Mouse (Mus musculus): ENCODE measurements around the gene Pnldc1. TPM values are rescaled to one million over a fixed set of nuclear protein-coding genes. Genes with fewer than 3 reads are reported as not detected.
"Not testable (repeated sequence)": the region's sequence is repeated elsewhere in the genome, so short reads cannot be mapped to it uniquely, and the experiment has no call there.

Pnldc1 gene
- 1.9 and 2.5 TPM in 2 replicates for polyA plus RNA-seq (2015; fragmentation: Nextera tagmentation; extraction: Ambion mirVana)

DNA sequence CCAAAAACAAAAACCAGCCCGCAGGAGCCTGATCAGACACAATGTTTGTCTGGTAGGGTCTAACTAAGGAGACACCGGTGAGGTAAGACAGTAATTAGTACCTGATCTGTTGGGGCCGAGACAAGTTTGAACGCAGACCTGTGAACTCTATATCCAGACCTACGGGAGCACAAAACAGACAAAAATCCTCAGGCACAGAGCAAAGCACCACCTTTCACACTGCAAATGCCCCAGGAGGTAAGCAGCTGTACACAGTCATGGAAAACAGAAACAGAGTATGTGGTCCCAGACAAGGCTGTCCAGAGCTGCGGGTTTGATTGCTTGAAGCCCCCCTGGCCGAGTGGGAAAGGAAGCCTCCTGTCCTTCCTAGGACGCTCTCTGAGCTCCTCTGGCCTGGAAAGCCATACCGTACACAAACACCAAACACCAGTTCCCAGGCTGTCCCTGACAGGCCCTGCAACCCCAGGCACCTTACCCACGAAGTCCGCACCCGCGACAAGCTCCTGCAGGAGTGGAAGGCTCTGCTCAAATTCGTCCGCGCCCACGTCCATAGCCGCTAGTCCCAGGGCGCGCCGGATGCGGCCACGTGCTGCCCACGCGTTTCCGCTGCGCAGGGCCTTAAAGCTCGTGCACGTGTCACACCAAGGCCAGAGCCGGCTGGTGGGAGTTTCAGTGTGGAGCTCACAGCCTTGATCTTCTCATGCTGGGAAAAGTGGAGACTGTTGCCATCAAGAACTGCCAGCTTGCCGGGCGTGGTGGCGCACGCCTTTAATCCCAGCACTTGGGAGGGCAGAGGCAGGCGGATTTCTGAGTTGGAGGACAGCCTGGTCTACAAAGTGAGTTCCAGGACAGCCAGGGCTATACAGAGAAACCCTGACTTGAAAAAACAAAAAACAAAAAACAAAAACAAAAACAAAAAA is at the start of gene Pnldc1:
Gene Pnldc1 (minus strand): TSS at position 870 of the 920 bp plus-strand sequence.
- Histone ChIP-seq H3K27me3 (no peaks in the 10 kb centered on the region), H3K4me3 (no peak within 1 kb of the TSS), H3K4me2 (no peak within 1 kb of the TSS), H3K9me3 (no peaks in the 10 kb centered on the region), H3K27ac (replicated peaks) (no peak within 1 kb of the TSS), H3K36me3 (peaks cover 68% of the 10 kb centered on the region), H3K9ac (no peak within 1 kb of the TSS), H3K4me1 (replicated peaks) (peaks cover under 1% of the 10 kb centered on the region; the same call in 1 of the 2 replicates)
- ATAC-seq (ENCODE audit: low read depth): no peak
- 82% methylated on average over 35 of the region's 35 CpGs for WGBS

DNA sequence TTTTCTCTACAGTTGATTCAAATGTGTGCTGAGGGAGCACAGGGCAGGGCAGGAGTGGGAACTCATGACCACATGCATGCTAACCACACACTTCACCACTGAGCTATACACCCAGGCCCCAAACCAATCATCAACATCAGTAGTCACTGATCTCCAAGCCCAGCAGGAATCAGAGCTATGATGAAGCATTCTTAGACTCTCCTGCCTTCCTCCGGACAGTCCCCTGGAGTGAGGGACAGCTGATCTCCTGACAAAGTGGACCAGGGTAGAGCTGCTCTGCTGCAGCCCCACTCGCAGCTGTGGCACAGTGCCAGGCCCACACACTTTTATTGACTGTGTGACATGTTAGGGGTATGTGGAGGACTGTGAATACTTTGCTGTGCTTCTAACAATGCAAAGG is 49.3 kb upstream of the Pnldc1 start:
- H3K9me3 ChIP-seq; H3K27me3 ChIP-seq; H3K27ac ChIP-seq (replicated peaks); ATAC-seq (ENCODE audit: low read depth): not testable (repeated sequence)
- H3K4me3 ChIP-seq: peak overlapping the region; percentile 31
- peak overlapping the region; percentile 55 for H3K4me2 ChIP-seq
- peaks cover 20% of the 10 kb centered on the region for H3K36me3 ChIP-seq
- 18% methylated on average over 1 of the region's 2 CpGs for WGBS
- H3K4me1 ChIP-seq (replicated peaks): peaks cover 32% of the 10 kb centered on the region
- peak overlapping the region; percentile 55; the same call in 1 of the 2 replicates for H3K9ac ChIP-seq

DNA sequence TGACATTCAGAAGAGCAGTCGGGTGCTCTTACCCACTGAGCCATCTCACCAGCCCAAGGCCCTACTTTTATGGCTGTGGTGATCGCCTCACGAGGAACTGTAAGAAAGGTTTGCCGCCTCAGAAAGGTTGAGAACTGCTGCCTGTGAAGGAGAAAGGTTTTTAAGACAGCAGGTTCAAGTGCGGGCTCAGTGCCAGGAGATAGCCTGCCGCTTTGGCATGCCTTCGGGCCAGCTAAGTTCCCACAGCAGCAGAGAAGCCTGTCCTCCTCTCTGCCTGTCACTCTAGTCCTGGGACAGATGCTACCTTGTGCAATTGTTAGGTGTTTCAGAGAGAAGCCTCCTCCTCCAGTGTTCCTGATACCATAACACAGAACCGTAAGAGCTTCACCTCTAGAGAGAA is 46.6 kb upstream of the Pnldc1 start:
- 91% methylated on average over 8 of the region's 8 CpGs for WGBS
- Histone ChIP-seq H3K4me3 (no peak overlapping the region), H3K27me3 (no peaks in the 10 kb centered on the region), H3K36me3 (peaks cover 42% of the 10 kb centered on the region), H3K4me2 (no peak overlapping the region), H3K9me3 (no peaks in the 10 kb centered on the region), H3K9ac (no peak overlapping the region), H3K4me1 (replicated peaks) (peaks cover 32% of the 10 kb centered on the region), H3K27ac (replicated peaks) (no peak overlapping the region)
- no peak for ATAC-seq (ENCODE audit: low read depth)

DNA sequence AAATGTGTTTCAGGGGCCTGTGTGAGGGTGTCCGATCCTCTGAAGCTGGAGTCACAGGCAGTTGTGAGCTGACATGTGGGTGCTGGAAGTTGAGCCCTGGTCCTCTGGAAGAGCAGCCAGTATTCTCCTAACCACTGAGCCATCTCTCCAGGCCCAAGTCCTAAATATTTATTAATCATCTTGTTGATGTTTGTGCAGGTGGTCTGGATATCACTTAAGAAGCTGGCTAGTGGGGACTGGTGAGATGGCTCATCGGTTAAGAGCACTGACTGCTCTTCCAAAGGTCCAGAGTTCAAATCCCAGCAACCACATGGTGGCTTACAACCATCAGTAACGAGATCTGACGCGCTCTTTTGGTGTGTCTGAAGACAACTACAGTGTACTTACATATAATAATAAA is 39.6 kb upstream of the Pnldc1 start:
- Histone ChIP-seq H3K4me3 (no peak overlapping the region), H3K4me1 (replicated peaks) (no peaks in the 10 kb centered on the region), H3K27me3 (no peaks in the 10 kb centered on the region), H3K27ac (replicated peaks) (no peak overlapping the region), H3K36me3 (peaks cover 79% of the 10 kb centered on the region), H3K9me3 (no peaks in the 10 kb centered on the region), H3K4me2 (no peak overlapping the region), H3K9ac (no peak overlapping the region)
- 93% methylated on average over 5 of the region's 5 CpGs for WGBS
- no peak for ATAC-seq (ENCODE audit: low read depth)

DNA sequence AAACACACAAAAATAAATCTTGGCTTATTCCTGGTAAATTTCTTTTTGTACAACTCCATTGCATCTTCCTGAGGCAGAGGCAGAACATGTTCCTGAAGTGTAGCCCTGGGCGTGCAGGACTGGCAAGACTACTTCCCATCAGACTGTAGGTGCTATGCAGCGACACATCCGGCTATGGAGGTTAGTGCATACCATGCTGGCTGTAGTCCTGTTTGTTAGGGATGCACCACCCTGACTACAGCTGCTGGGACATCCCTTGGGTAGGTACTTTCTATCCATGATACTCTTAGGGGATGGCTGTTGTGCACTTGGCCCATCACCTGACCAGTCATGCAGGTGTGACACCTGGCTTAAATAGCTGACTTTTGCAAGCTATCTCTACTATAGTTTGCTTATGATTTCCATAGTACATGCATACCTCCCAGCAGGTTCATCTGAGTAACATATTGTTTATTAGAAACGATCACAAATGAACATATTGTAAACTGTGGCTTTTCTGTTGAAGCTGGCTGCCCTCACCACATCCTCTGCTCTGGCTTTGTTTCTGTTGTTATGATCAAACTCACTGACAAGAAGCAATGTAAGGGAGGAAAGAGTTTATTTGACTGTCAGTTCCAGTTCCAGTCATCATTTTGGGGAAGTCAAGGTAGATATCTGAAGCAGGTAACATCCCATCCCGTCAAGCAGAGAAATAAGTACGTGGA is 32.6 kb upstream of the Pnldc1 start:
- 92% methylated on average over 6 of the region's 6 CpGs for WGBS
- no peak for ATAC-seq (ENCODE audit: low read depth)
- Histone ChIP-seq H3K36me3 (peaks cover 50% of the 10 kb centered on the region), H3K9ac (no peak overlapping the region), H3K4me1 (replicated peaks) (peaks cover 8% of the 10 kb centered on the region; the same call in 1 of the 2 replicates), H3K4me3 (no peak overlapping the region), H3K27ac (replicated peaks) (no peak overlapping the region), H3K9me3 (no peaks in the 10 kb centered on the region), H3K4me2 (no peak overlapping the region), H3K27me3 (no peaks in the 10 kb centered on the region)

DNA sequence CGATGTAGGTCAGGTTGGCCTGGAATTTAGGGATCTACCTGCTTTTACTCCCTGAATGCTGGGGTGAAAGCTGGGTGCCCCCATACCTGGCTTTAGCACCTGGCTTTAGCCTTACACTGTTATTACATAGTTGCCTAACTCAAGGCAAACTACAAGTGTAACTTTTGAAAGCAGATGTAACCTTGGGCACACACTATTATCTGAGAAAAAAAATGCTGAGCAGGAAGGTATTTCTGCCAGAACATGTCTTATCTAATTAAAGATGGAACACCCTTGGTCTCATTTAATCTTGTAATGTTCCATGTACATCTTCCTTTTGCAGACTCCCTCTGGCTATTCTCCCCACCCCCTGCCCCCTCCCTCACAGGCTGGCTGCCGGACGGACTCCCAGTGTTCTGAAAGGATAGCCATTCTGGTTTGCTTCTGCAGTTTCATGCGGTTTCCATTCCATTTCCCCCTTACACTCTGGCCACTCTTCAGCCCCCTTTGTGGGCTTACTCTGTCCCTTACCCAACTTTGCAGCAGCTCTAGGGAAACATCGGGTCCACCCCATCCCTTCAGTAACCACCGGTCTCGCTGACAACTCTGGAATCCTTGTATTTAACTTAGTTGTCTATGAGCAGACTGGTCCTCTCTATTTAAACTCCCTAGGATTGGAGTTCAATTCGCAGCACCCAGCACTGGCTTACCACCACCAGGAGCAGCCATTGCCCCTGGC is 31.7 kb upstream of the Pnldc1 start:
- Histone ChIP-seq H3K9ac (no peak overlapping the region), H3K27me3 (no peaks in the 10 kb centered on the region), H3K4me1 (replicated peaks) (peaks cover 8% of the 10 kb centered on the region; the same call in 1 of the 2 replicates), H3K36me3 (peaks cover 44% of the 10 kb centered on the region), H3K9me3 (no peaks in the 10 kb centered on the region), H3K27ac (replicated peaks) (no peak overlapping the region), H3K4me3 (no peak overlapping the region), H3K4me2 (no peak overlapping the region)
- WGBS: 78% methylated on average over 8 of the region's 8 CpGs
- no peak for ATAC-seq (ENCODE audit: low read depth)

DNA sequence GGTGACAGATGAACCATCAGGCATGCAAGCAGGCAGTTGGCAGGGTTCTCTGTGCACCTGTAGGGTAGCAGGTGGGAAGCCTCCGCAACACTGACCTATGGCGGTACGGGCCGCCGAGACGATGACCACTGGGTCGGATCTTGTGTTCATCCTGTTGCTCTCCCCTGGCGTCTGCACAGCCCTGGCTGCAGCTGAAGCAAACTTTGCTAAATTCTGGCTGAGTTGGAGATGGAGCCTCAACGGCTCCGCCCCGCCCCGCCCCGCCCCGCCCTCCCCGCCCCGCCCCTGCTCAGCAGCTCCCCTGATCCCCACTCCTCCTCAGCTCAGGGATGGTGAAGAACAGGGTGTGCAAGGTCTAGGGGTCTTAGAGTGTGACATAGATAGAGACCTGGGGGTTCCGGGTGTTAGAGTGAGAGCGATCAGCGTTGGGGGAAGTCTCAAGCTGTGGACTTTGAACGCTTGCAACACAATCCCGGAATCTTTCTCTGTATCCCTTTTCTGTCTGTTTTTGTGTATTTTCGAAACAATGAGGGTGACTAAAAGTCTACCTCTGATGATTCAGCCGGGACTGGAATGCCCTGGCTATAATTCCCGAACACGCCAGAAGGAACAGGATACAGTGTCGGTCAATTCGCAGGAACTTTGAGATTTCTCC is 30.2 kb upstream of the Pnldc1 start, which contains the start of gene Acat3:
Gene Acat3 (minus strand): TSS at position 450 of the 655 bp plus-strand sequence.
- Histone ChIP-seq H3K4me3 (peak within 1 kb of the TSS; percentile 21), H3K4me2 (peak within 1 kb of the TSS; percentile 49), H3K9ac (peak within 1 kb of the TSS; percentile 43), H3K27me3 (no peaks in the 10 kb centered on the region), H3K36me3 (peaks cover 31% of the 10 kb centered on the region), H3K27ac (replicated peaks) (no peak within 1 kb of the TSS), H3K9me3 (no peaks in the 10 kb centered on the region), H3K4me1 (replicated peaks) (peaks cover 8% of the 10 kb centered on the region; the same call in 1 of the 2 replicates)
- 15% methylated on average over 27 of the region's 27 CpGs for WGBS
- ATAC-seq (ENCODE audit: low read depth): 0 out of 2 replicates have a peak, but pooled peaks have one; percentile 54

DNA sequence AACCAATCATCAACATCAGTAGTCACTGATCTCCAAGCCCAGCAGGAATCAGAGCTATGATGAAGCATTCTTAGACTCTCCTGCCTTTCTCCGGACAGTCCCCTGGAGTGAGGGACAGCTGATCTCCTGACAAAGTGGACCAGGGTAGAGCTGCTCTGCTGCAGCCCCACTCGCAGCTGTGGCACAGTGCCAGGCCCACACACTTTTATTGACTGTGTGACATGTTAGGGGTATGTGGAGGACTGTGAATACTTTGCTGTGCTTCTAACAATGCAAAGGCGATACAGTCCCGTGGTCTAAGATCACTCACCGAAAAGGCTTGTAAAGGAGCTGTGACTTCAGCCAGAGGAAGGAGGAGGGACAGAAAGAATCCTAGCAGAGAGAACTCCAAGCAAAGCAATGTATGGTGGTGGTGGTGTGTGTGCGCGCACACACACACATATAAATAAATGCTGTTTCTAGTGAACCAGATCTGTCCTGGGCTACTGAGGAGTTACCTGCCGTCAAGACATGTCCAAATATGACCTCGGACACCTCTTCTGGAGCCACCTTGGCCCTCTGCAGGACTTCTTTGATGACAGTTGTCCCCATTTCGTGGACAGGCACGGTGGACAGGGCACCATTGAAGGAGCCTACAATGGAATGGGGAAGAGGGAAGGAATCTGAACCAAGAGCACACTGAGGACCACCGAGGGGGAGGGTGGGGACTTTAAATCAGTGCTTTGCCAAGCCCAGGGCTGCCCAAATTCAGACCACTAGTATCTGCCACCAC is 29.5 kb upstream of the Pnldc1 start:
- not testable (repeated sequence) for H3K27me3 ChIP-seq; H3K9me3 ChIP-seq; H3K4me1 ChIP-seq (replicated peaks); H3K27ac ChIP-seq (replicated peaks)
- ATAC-seq (ENCODE audit: low read depth): peak; percentile 62; the same call in 1 of the 2 replicates
- H3K4me3 ChIP-seq: peak overlapping the region; percentile 21; the same call in 1 of the 2 replicates
- H3K9ac ChIP-seq: 0 out of 2 replicates have a peak overlapping the region, but pooled peaks have one; percentile 43
- H3K4me2 ChIP-seq: peak overlapping the region; percentile 49
- 47% methylated on average over 5 of the region's 12 CpGs for WGBS
- H3K36me3 ChIP-seq: peaks cover 24% of the 10 kb centered on the region

DNA sequence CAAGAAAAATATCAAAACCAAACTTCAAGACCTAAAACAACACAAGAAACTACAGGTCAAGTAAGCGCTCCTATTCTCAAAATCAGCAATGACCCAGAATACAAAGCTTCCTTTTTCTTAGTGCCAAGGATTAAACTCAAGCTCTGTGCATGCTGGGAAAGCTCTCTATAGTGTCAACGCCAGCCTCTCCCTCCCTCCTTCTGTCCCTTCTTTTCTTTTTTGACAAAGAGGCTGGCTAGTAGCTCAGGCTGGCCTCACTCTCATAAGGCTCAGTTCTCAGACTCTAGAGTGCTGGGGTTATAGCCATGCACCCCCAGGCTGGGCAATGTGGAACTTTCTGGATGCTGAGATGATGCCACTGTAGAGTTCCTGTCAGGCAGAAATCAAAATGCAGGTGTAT is 28.0 kb upstream of the Pnldc1 start:
- no peak for ATAC-seq (ENCODE audit: low read depth)
- WGBS: 44% methylated on average over 2 of the region's 2 CpGs
- Histone ChIP-seq H3K4me1 (replicated peaks) (peaks cover 8% of the 10 kb centered on the region; the same call in 1 of the 2 replicates), H3K4me2 (no peak overlapping the region), H3K27ac (replicated peaks) (no peak overlapping the region), H3K36me3 (peaks cover 11% of the 10 kb centered on the region), H3K9ac (no peak overlapping the region), H3K27me3 (no peaks in the 10 kb centered on the region), H3K4me3 (no peak overlapping the region), H3K9me3 (no peaks in the 10 kb centered on the region)

DNA sequence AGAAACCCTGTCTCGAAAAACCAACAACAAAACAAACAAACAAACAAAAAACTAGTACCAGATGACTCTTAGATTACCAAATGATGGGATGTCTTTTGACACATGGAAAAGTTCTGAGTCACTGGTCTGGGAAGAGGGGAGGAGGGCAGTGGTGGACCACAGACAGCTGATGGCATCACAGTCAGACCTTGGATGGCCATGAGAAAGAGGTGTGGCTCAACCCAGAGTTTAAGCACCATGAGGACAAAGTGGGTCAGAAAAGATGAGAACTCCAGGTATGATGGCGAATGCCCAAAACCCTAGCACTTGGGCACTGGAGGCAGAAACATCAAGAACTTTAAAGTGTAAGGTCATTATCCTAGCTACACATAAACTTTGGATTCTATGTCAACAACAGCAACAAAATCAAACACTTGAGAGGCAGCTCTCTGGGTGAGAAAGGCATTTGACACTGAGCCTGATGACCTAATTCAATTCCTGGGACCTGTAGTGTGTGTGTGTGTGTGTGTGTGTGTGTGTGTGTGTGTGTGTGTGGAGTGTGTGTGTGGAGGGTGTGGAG is 27.5 kb upstream of the Pnldc1 start:
- peaks cover 8% of the 10 kb centered on the region; the same call in 1 of the 2 replicates for H3K4me1 ChIP-seq (replicated peaks)
- H3K4me3 ChIP-seq: no peak overlapping the region
- H3K9me3 ChIP-seq: no peaks in the 10 kb centered on the region
- WGBS: 84% methylated on average over 2 of the region's 2 CpGs
- H3K27ac ChIP-seq (replicated peaks): no peak overlapping the region
- no peak for ATAC-seq (ENCODE audit: low read depth)
- no peaks in the 10 kb centered on the region for H3K27me3 ChIP-seq
- no peak overlapping the region for H3K9ac ChIP-seq
- peaks cover 5% of the 10 kb centered on the region for H3K36me3 ChIP-seq
- no peak overlapping the region for H3K4me2 ChIP-seq

Measured in neural tube, embryonic 13.5 days (tissue).